Mouse (Mus musculus) liver, embryonic 13.5 days (tissue): ENCODE results near the gene Ift22. TPM values are rescaled to one million over a fixed set of nuclear protein-coding genes. Genes with fewer than 3 reads are reported as not detected.
"Not testable (repeated sequence)": the region's sequence is repeated elsewhere in the genome, so short reads cannot be mapped to it uniquely, and the experiment has no call there.

ENCODE experiments used
- ATAC-seq: fragments of 200-750 bp; cut with Nextera tagmentation; 2 replicates; pipeline ENCODE4 v1.8.0; 2017; ENCODE audit warnings: low read depth, mild to moderate bottlenecking, moderate number of reproducible peaks, moderate library complexity
- DNase-seq: peaks from one replicate; pipeline ENCODE4 v3.0.0; 2022
- H3K27ac ChIP-seq: fragments of 300-500 bp; sonication (generic); 2 replicates; pipeline ENCODE4 v1.5.1; 2015; ENCODE audit warnings: moderate library complexity, mild to moderate bottlenecking, inconsistent platforms
- H3K27me3 ChIP-seq: fragments of 300-500 bp; sonication (generic); 2 replicates; pipeline ENCODE4 v1.6.1; 2015; ENCODE audit warnings: mild to moderate bottlenecking, inconsistent platforms
- H3K36me3 ChIP-seq: fragments of 300-500 bp; sonication (generic); 2 replicates; pipeline ENCODE4 v1.6.1; 2015; ENCODE audit warnings: mild to moderate bottlenecking, inconsistent platforms
- H3K4me1 ChIP-seq: fragments of 300-500 bp; sonication (generic); replicated peaks from 2 replicates; pipeline ENCODE4 v1.6.1; 2015; ENCODE audit warnings: inconsistent platforms
- H3K4me2 ChIP-seq: fragments of 300-500 bp; sonication (generic); 2 replicates; pipeline ENCODE4 v1.6.1; 2015; ENCODE audit warnings: inconsistent platforms, mild to moderate bottlenecking, moderate library complexity
- H3K4me3 ChIP-seq: fragments of 300-500 bp; sonication (generic); replicated peaks from 2 replicates; pipeline ENCODE4 v1.5.1; 2015; ENCODE audit warnings: mild to moderate bottlenecking, inconsistent platforms
- H3K9ac ChIP-seq: fragments of 300-500 bp; sonication (generic); 2 replicates; pipeline ENCODE4 v1.6.1; 2015; ENCODE audit warnings: mild to moderate bottlenecking, inconsistent platforms
- H3K9me3 ChIP-seq: fragments of 300-500 bp; sonication (generic); replicated peaks from 2 replicates; pipeline ENCODE4 v1.6.1; 2016; ENCODE audit warnings: inconsistent platforms
- WGBS: fragments of 180-500 bp; shearing (Covaris S2); methylation state at CpG from one replicate; pipeline ENCODE4 v1.1.7; 2015; ENCODE audit not compliant: insufficient replicate concordance; 5-methylcytosine and 5-hydroxymethylcytosine counted together
- polyA plus RNA-seq: library from polyadenylated mRNA; unstranded; fragments of >200 nt; fragmentation: Nextera tagmentation; extraction: Ambion mirVana; gene quantifications from 2 replicates; pipeline ENCODE4 v1.2.1, GENCODE M21; 2015

The Ift22 gene
- polyA plus RNA-seq, 1 experiment from 2014 or later: 13.7 TPM

DNA sequence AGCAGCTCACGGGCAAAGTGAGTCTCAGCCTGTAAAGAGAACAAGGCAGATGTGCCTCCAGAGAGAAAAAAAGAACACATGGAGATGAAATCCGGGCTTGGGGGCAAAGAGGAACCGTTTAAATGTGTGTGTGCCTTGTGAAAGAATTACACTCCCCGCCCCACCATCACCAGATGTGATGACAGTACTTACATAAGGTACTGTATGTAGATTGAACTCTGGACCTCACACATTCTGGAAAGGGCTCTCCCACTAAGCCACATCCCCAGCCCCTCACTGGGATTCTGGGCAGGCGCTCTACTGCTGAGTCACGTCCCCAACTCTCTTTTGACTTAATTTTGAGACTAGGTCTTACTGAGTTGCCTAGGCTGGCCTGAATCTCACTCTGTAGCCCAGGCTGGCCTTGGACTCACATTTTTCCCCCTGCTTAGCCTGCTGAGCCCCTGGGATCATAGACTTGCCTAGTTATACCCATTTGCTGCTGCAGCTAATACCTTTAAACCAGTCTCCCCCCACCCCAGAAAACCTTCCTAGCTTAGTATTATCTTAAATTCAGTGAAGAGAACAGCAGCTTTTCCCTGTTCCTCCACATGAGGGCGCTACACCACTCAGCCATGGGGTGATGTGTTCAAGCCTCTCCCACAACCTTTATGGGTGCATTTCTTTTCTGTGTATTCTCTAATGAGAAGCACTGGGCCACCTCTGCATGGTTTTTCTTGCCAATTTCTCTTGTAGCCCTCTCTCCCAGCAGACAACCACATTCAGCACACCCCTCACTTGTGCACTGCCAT, 28.1 kb downstream of the Ift22 start:
- no peak for ATAC-seq
- Histone ChIP-seq H3K4me3 (no peak overlapping the region), H3K27ac (no peak overlapping the region), H3K4me1 (no peaks in the 10 kb centered on the region), H3K9me3 (no peaks in the 10 kb centered on the region), H3K27me3 (no peaks in the 10 kb centered on the region), H3K4me2 (no peak overlapping the region), H3K36me3 (no peaks in the 10 kb centered on the region), H3K9ac (no peak overlapping the region)
- no peak for DNase-seq
- 54% methylated on average over 7 of the region's 7 CpGs for WGBS

DNA sequence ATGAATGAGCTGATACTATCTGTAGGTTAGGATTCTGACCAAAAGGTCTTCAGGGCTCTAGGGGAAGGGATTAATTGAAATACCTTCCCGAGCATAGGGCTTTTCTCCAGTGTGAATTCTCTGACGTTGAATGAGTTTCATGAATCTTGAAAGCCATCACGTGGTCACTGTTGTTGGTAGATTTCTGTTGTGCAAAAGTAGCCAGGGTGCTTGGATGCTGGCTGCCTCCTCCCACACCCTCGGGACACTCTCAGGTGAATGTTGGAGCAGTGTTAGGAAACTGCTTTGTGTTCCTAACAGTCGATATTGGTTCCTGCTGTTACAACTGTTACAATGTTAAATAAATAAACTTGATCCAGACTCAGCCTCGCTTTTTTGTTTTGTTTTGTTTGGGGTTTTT, 28.8 kb downstream of the Ift22 start:
- Histone ChIP-seq H3K4me2 (no peak overlapping the region), H3K4me1 (no peaks in the 10 kb centered on the region), H3K36me3 (no peaks in the 10 kb centered on the region), H3K27ac (no peak overlapping the region), H3K9ac (no peak overlapping the region), H3K9me3 (no peaks in the 10 kb centered on the region), H3K4me3 (no peak overlapping the region), H3K27me3 (no peaks in the 10 kb centered on the region)
- no peak for ATAC-seq
- DNase-seq: no peak
- 77% methylated on average over 6 of the region's 6 CpGs for WGBS

DNA sequence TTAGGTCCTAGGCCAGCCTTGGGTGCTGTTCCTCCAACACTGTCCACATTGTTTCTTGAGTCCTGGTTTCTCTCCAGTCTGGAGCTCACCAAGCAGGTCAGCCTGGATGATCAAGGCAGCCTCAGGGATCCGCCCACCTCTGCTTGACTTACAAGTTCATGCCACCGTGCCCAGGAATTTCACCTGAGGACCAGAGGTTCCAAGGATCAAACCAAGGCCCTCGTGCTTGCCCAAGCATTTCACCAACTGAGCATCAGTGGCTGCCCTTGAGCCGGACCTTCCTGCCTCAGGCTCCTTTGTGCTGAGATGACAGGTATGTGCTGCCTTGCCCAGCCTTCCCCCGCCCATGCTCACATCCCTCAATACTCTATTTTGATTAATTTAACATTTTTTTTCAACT, 29.7 kb downstream of the Ift22 start:
- H3K36me3 ChIP-seq: no peaks in the 10 kb centered on the region
- H3K9me3 ChIP-seq: no peaks in the 10 kb centered on the region
- H3K9ac ChIP-seq: no peak overlapping the region
- no peak for DNase-seq
- no peak overlapping the region for H3K4me3 ChIP-seq
- no peak for ATAC-seq
- no peaks in the 10 kb centered on the region for H3K27me3 ChIP-seq
- no peak overlapping the region for H3K4me2 ChIP-seq
- WGBS: 76% methylated on average over 5 of the region's 5 CpGs
- no peak overlapping the region for H3K27ac ChIP-seq
- H3K4me1 ChIP-seq: no peaks in the 10 kb centered on the region

GRCm38 (mm10) chr5:136939284-136939683, 31.3 kb downstream of the Ift22 start:
- Histone ChIP-seq H3K27me3 (no peaks in the 10 kb centered on the region), H3K4me3 (no peak overlapping the region), H3K9me3 (no peaks in the 10 kb centered on the region), H3K9ac (no peak overlapping the region), H3K36me3 (no peaks in the 10 kb centered on the region), H3K27ac (no peak overlapping the region), H3K4me2 (no peak overlapping the region), H3K4me1 (no peaks in the 10 kb centered on the region)
- ATAC-seq: no peak
- WGBS: 60% methylated on average over 7 of the region's 7 CpGs
- DNase-seq: no peak

DNA sequence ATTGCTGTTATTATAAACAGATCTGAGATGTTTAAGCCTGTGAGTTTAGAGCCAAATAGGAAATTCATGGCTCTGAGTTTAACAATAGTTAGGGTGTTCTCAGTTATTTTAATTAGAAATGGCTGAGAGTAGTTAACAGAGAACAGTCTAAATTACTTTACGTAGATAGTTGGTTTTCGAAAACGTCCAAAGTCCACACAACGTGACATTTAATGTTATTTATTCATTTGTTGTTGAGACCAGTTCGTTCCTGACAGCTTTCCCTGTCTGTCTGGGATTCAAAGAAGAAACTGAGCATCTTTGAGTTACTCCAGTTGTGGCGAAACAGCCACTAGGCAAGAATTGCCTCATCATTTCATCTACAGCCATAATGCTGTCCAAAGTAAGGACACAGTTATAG, 32.1 kb downstream of the Ift22 start:
- not testable (repeated sequence) for H3K36me3 ChIP-seq, H3K4me1 ChIP-seq, H3K4me2 ChIP-seq, H3K4me3 ChIP-seq, H3K27ac ChIP-seq, DNase-seq, H3K9ac ChIP-seq, H3K27me3 ChIP-seq, H3K9me3 ChIP-seq, ATAC-seq
- 72% methylated on average over 6 of the region's 6 CpGs for WGBS

GRCm38 (mm10) chr5:136940845-136941560, 33.1 kb downstream of the Ift22 start:
- ATAC-seq: no peak
- Histone ChIP-seq H3K4me2 (no peak overlapping the region), H3K27ac (no peak overlapping the region), H3K36me3 (no peaks in the 10 kb centered on the region), H3K9me3 (no peaks in the 10 kb centered on the region), H3K4me3 (no peak overlapping the region), H3K9ac (no peak overlapping the region), H3K27me3 (no peaks in the 10 kb centered on the region), H3K4me1 (no peaks in the 10 kb centered on the region)
- WGBS: 76% methylated on average over 12 of the region's 12 CpGs
- no peak for DNase-seq

GRCm38 (mm10) chr5:136942781-136943180, 34.8 kb downstream of the Ift22 start:
- H3K4me3 ChIP-seq: no peak overlapping the region
- 58% methylated on average over 3 of the region's 3 CpGs for whole genome bisulfite sequencing
- H3K4me2 ChIP-seq: no peak overlapping the region
- no peaks in the 10 kb centered on the region for H3K4me1 ChIP-seq
- DNase-seq (no peak), ATAC-seq (no peak)
- no peaks in the 10 kb centered on the region for H3K36me3 ChIP-seq
- H3K9me3 ChIP-seq: no peaks in the 10 kb centered on the region
- H3K27me3 ChIP-seq: no peaks in the 10 kb centered on the region
- H3K9ac ChIP-seq: no peak overlapping the region
- H3K27ac ChIP-seq: no peak overlapping the region

DNA sequence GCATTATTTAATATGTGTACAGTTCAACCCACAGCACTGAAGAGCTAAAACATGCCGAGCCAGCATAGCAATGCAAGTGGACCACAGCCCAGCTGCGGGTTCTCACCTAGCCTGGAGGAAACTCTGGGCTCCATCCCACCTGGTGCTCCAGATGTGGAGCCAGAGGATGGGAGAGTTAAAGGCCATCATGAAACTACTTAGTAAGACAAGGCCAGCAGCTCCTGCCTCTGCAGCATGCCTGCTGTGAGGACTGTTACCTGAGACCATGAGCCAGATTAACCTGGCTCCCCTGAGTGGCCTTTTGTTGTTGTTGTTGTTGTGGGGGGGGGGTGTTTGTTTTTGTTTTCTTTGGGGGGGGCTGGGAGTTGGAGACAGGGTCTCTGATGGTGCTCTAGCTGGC, 35.4 kb downstream of the Ift22 start:
- no peaks in the 10 kb centered on the region for H3K27me3 ChIP-seq
- no peak overlapping the region for H3K9ac ChIP-seq
- no peaks in the 10 kb centered on the region for H3K9me3 ChIP-seq
- no peak for DNase-seq
- H3K4me2 ChIP-seq: no peak overlapping the region
- no peaks in the 10 kb centered on the region for H3K36me3 ChIP-seq
- no peak overlapping the region for H3K27ac ChIP-seq
- H3K4me3 ChIP-seq: no peak overlapping the region
- no peak for ATAC-seq
- WGBS: 60% methylated on average over 2 of the region's 2 CpGs
- no peaks in the 10 kb centered on the region for H3K4me1 ChIP-seq

- Histone ChIP-seq H3K36me3 (no peaks in the 10 kb centered on the region), H3K4me2 (no peak overlapping the region), H3K9ac (no peak overlapping the region), H3K27me3 (no peaks in the 10 kb centered on the region), H3K27ac (no peak overlapping the region), H3K4me1 (no peaks in the 10 kb centered on the region), H3K4me3 (no peak overlapping the region), H3K9me3 (no peaks in the 10 kb centered on the region)
- no peak for DNase-seq
- no peak for ATAC-seq
- 64% methylated on average over 12 of the region's 12 CpGs for WGBS
Measured at GRCm38 (mm10) chr5:136945084-136945483, 37.1 kb downstream of the Ift22 start.

GRCm38 (mm10) chr5:136947874-136948273, 39.9 kb downstream of the Ift22 start:
- no peaks in the 10 kb centered on the region for H3K36me3 ChIP-seq
- ATAC-seq: no peak
- no peak overlapping the region for H3K9ac ChIP-seq
- H3K4me3 ChIP-seq: no peak overlapping the region
- no peaks in the 10 kb centered on the region for H3K27me3 ChIP-seq
- no peak overlapping the region for H3K27ac ChIP-seq
- peaks cover 8% of the 10 kb centered on the region for H3K4me1 ChIP-seq
- no peak overlapping the region for H3K4me2 ChIP-seq
- H3K9me3 ChIP-seq: no peaks in the 10 kb centered on the region
- DNase-seq: no peak

GRCm38 (mm10) chr5:136949551-136950336, 41.8 kb downstream of the Ift22 start:
- not testable (repeated sequence) for H3K36me3 ChIP-seq, H3K27me3 ChIP-seq, H3K27ac ChIP-seq, H3K4me2 ChIP-seq, H3K9me3 ChIP-seq, H3K4me3 ChIP-seq, ATAC-seq, H3K9ac ChIP-seq, DNase-seq
- WGBS: 69% methylated on average over 14 of the region's 14 CpGs
- H3K4me1 ChIP-seq: peaks cover 21% of the 10 kb centered on the region
